Mouse (Mus musculus) macrophage (primary cell): ENCODE results near the gene Dusp27. TPM values are rescaled to one million over a fixed set of nuclear protein-coding genes. Genes with fewer than 3 reads are reported as not detected.

Source experiments
- H3K27ac ChIP-seq: fragments of 350-480 bp; formaldehyde crosslinking; 2 replicates; pipeline ENCODE4 v1.9.0; 2021
- H3K36me3 ChIP-seq: fragments of 350-480 bp; formaldehyde crosslinking; 2 replicates; pipeline ENCODE4 v1.9.0; 2021; ENCODE audit errors: inconsistent target
- H3K4me3 ChIP-seq: fragments of 350-480 bp; formaldehyde crosslinking; 2 replicates; pipeline ENCODE4 v1.9.0; 2021; ENCODE audit errors: inconsistent target
- H3K79me2 ChIP-seq: fragments of 350-480 bp; formaldehyde crosslinking; 2 replicates; pipeline ENCODE4 v1.9.0; 2021; ENCODE audit errors: inconsistent target
- whole genome bisulfite sequencing: methylation state at CpG from one replicate; pipeline ENCODE4 v1.1.7; 2026; ENCODE audit warnings: inconsistent platforms; ENCODE audit not compliant: missing documents; 5-methylcytosine and 5-hydroxymethylcytosine counted together
- polyA plus RNA-seq: library from polyadenylated mRNA; stranded (reverse); fragments of 250-400 nt; gene quantifications from 3 replicates; pipeline ENCODE4 v1.2.4, GENCODE M21; 2018; ENCODE audit warnings: inconsistent platforms

Dusp27 gene
- polyA plus RNA-seq, 1 experiment from 2014 or later = 0.03 TPM

DNA sequence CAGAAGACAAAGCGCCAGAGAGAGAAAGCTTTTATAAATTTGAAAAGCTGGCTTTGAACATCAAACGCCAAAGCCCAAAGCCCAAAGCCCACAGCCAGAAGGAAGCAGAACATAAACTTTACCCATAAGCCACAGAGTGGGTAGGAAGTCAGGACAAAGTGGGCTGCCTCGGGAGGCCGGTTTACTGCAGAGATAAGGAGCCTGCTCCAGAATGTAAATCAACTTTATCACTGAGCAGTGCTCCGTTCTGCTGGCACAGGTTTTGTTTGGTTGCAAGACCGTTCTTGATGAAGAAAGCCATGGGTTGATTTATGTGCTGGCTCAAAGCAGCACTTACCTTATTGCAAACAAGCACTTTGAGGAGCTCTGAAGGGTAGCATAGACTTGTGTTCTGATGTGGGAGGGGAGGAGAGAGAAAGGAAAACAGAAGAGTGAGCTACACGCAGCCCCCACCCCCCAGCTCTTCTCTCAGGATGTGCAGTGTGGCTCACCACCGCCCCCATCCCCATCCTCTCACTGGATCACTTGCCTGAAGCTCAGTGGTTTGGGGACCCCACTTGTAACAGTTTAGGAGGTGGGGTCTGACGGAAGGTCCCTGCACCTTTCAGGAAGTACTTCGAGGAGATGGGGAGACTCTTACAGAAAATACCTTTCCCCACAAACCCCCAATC is 74.3 kb downstream of the Dusp27 start:
- 12% methylated on average over 10 of the region's 10 CpGs for WGBS
- Histone ChIP-seq H3K27ac (no peak overlapping the region), H3K36me3 (no peaks in the 10 kb centered on the region), H3K4me3 (no peak overlapping the region), H3K79me2 (no peaks in the 10 kb centered on the region)

DNA sequence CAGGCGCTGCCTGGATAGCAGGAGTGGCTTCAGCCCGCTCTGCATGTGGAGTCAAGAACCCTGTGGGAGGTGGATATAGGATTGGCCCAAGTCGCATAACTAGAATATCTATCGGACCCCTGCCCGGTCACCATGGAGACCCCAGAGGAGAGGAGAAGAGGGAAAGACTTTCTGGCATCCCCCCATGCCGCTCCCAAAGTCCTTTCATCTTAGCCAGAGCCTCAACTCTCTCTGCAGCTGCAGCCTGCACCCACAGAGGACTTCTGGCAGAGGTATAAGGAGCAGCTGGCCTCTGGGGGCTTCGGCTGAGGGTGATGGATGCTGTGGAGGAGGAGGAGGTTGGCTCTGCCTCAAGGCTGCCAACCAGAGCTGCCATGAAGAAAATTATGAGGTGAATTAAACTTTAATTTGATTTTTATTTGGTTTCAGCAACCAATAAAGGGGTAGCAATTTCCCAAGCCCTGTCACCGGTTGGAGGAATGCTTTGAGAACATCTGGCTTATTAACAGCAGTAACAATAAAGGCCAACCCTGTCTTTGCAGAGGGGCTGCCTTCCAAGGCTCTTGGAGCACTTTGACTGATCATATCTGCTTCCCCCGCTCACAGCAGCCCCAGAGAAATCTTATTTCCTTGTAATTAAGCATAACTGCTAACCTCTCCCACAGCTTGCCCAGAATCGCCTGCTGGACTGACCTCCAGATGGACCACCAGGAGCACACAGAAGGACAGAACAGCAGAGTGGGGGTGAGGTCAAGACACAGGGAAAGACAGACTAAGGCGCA is 78.5 kb downstream of the Dusp27 start:
- 71% methylated on average over 11 of the region's 11 CpGs for whole genome bisulfite sequencing
- Histone ChIP-seq H3K36me3 (no peaks in the 10 kb centered on the region), H3K4me3 (no peak overlapping the region), H3K79me2 (no peaks in the 10 kb centered on the region), H3K27ac (no peak overlapping the region)

DNA sequence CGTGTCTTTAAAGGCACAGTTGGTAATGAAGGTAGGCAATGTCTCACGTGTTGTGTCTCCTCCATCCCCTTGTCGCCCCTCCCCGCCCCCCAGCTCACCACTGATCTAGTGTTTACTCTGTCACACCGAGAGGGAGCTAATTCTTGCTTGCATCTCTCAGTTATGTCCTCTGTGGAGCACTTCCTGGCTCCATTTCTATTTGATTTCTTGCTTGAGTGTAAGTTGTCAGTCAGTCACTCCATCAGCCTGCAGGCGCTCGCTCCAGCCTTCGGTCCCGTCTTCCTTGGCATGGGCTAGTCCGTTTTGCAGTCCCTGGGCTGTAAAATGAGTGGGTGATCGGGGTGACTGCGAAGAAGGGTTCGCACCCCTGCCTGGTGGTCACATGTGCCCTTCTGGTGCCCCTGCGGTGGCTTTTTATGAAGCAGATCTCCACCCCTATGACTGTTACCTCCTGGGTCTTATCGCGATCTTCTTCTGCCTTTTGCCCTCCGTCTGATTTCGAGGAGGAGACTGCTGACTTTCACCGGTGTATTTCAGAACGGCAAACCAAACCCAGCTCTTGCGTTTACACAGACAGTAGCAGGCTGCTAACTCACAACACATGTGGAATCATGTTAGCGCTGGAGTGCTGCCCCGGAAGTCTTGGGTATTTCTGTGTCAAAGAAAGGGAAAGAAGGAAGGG is 79.4 kb downstream of the Dusp27 start:
- H3K4me3 ChIP-seq = peak overlapping the region; percentile 35
- WGBS = 3% methylated on average over 23 of the region's 23 CpGs
- no peak overlapping the region for H3K27ac ChIP-seq
- H3K79me2 ChIP-seq = no peaks in the 10 kb centered on the region
- H3K36me3 ChIP-seq = no peaks in the 10 kb centered on the region

Other genes with a start within 250 kb of the Dusp27 start
- 3.7 to 6.4 TPM (median 4.9 TPM) in 3 replicates for gene Pou2f1, start 125.2 kb downstream of the Dusp27 start, polyA plus RNA-seq
- gene Gpa33, start 2.3 kb upstream of the Dusp27 start, polyA plus RNA-seq = not detected in 3 replicates
- gene Mael, start 110.8 kb upstream of the Dusp27 start, polyA plus RNA-seq = not detected in 3 replicates
- gene Ildr2, start 126.2 kb upstream of the Dusp27 start, polyA plus RNA-seq = not detected in 3 replicates